Mouse (Mus musculus): ENCODE measurements around the gene Lrp1. TPM values are rescaled to one million over a fixed set of nuclear protein-coding genes. Genes with fewer than 3 reads are reported as not detected.

The Lrp1 gene
- polyA plus RNA-seq, 1 experiment from 2014 or later: 440 TPM

DNA sequence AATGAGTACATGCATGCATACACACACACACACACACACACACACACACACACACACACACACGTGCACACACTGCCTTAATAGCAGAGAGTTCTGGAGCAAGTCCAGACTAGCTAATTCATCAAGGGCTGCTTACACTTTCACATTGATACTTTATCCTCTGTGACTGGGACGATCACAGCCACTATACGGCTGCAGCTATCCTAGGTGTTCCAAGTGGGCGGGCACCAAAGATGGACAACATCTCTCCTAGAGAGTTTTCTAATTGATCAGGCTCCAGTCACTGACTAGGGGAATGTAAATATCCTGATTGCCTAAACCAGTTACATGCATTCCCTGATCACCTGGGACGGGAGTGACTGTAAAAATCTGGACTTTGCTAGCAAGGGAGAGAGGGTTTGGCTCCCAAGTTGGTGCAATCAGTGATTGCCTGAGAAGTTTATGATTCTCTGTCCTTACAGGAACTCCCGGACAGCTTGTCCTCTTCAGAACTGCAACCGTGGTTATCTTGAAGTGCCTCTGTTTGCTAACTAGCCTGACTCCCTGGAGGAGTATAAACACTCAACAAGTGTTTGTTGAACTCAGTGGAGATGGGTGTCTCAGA lies 11.8 kb upstream of the Lrp1 start:
- WGBS (ENCODE audit: missing documents): 94% methylated on average over 7 of the region's 7 CpGs
- H3K79me2 ChIP-seq (ENCODE audit: inconsistent target): no peaks in the 10 kb centered on the region
- no peak overlapping the region for H3K4me3 ChIP-seq (ENCODE audit: inconsistent target)
- H3K27ac ChIP-seq: peak overlapping the region; percentile 93
- H3K36me3 ChIP-seq (ENCODE audit: inconsistent target): no peaks in the 10 kb centered on the region

DNA sequence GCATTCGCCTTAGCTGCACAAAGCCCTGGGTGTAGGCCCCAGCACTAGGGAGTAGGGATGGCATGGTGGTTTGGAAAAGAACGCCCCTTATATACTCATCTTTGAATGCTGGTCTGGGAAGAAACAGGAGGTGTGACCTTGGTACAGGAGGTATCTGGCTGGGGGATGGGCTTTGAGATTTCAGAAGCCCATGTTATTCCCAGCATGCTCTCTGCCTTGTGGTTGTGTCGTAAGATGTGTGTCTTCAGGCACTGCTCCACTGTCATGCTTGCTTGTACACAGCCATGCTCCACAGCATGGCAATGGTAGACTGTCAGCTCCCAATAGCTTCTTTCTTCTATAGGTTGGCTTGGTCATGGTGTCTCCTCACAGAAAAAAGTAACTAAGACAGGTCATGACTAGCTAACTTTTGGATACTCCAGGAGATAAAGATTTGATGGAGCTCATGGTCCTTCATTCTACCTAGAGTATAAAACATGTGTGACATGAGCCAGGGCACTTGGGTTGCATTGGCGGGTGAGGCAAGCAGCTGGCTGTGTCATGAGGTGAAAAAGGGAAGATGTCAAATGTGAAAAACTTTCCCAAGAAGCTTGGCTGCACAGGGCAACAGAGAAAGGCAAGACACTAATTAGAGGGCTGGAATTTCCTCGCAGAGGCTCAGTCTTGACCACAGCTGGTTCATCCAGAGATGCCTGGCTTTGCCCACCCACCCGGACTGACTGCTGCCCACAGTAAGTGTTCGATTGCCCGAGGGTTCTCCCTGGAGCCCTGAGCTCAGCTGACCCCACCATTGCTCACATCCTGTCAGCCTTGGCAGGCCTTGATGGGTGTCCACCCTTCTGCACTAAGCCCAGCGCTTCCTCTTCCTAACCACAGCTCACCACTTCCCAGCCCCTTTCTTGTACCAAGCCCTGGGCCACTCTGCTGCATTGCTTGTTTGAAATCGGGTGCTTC lies 10.6 kb upstream of the Lrp1 start:
- no peak overlapping the region for H3K4me3 ChIP-seq (ENCODE audit: inconsistent target)
- 20% methylated on average over 10 of the region's 10 CpGs for WGBS (ENCODE audit: missing documents)

DNA sequence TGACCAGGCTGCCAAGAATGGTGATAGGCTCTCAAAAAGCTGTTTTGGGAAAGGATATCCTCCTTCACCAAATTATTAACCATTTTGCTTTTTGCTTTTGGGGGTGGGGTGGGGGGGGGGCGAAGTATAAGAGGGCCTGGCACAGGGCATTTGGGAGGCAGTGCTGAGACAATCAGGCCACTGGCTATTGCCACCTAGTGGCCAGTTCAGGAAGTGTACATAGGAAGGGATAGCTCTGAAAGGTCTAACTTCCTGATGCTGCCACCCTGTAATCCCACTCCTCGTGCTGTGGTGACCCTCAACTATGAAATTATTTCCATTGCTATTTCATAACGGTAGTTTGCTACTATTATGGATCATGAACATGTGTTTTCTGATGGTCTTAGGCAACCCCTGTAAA lies 5.5 kb upstream of the Lrp1 start:
- Histone ChIP-seq H3K79me2 (ENCODE audit: inconsistent target) (no peaks in the 10 kb centered on the region), H3K27ac (no peak overlapping the region)
- whole genome bisulfite sequencing (ENCODE audit: missing documents): 93% methylated on average over 3 of the region's 3 CpGs

More for the DNA sequence above, 10.6 kb upstream of the Lrp1 start:
- H3K27ac ChIP-seq: peak overlapping the region; percentile 93
- H3K79me2 ChIP-seq (ENCODE audit: inconsistent target): no peaks in the 10 kb centered on the region
- no peaks in the 10 kb centered on the region for H3K36me3 ChIP-seq (ENCODE audit: inconsistent target)

DNA sequence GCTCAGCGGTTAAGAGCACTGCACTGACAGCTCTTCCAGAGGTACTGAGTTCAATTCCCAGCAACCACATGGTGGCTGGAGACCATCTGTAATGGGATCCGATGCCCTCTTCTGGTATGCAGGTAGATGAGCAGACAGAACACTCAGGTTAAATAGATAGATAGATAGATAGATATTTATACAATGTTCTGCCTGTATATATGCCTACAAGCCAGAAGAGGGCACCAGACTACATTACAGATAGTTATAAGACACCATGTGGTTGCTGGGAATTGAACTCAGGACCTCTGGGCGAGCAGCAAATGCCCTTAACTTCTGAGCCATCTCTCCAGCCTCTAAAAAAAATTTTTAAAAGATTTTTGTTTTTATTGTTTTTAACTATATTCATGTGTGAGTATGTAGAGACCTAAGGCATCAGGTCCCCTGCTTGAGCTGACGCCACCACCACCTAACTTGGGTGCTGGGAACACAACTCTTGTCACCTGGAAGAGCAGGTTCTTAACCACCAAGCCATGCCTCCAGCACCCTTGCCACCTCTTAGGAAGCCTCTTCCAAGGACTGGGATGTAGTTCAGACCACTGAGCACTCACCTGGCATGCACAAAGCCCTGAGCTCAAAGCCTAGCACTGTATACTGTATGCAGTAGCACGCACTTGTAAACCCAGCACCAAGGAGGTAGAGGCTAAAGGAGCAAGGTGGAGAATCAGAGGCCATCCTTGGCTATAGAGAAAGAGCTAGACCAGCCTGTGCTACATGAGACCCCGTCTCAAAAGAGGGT lies 2.7 kb upstream of the Lrp1 start:
- Histone ChIP-seq H3K79me2 (ENCODE audit: inconsistent target) (peaks cover 23% of the 10 kb centered on the region), H3K36me3 (ENCODE audit: inconsistent target) (no peaks in the 10 kb centered on the region), H3K27ac (no peak overlapping the region), H3K4me3 (ENCODE audit: inconsistent target) (no peak overlapping the region)
- WGBS (ENCODE audit: missing documents): 100% methylated on average over 6 of the region's 6 CpGs

More for the DNA sequence above, 5.5 kb upstream of the Lrp1 start:
- no peaks in the 10 kb centered on the region for H3K36me3 ChIP-seq (ENCODE audit: inconsistent target)
- H3K4me3 ChIP-seq (ENCODE audit: inconsistent target): no peak overlapping the region

DNA sequence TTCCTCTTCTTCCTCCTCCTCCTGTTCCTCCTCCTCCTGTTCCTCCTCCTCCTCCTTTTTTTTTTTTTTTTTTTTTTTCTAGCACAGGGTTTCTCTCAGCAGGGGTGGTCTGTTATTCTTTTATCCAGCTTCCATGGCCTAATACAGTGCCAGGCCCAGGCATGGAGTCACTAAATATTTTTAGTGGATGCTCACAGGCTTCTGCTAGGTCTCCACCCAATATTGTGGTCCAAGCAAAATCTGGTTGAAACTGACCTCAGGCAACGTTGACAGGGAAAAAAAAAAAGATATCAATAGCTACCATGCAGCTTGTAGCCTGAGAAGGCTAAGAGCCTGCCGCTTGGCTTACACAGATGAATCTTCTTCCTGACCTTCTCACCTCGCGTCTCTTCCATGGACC lies 1.7 kb upstream of the Lrp1 start:
- Histone ChIP-seq H3K79me2 (ENCODE audit: inconsistent target) (peaks cover 33% of the 10 kb centered on the region), H3K4me3 (ENCODE audit: inconsistent target) (no peak overlapping the region), H3K36me3 (ENCODE audit: inconsistent target) (no peaks in the 10 kb centered on the region), H3K27ac (peak overlapping the region; percentile 99)
- WGBS (ENCODE audit: missing documents): 74% methylated on average over 4 of the region's 4 CpGs

DNA sequence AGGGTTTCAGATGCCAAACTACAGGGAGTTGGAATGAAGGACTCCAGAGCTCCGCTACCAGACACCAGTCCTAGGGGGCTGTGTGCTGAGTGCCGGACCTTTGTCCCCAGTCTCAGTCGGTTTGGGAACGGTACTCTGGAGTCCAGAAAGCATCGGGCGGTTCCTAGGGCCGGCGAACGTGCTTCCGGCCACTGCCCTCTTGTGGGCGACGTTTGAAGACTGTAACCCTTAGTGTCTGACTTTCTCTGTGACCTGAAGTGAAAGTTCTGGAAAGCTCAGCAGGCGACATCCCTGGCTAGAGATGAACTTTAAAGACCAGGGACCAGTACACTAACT lies 1.1 kb upstream of the Lrp1 start:
- Histone ChIP-seq H3K4me3 (ENCODE audit: inconsistent target) (peak overlapping the region; percentile 85), H3K27ac (peak overlapping the region; percentile 99), H3K36me3 (ENCODE audit: inconsistent target) (0 out of 2 replicates have a peak, but pooled peaks cover 6% of the 10 kb centered on the region), H3K79me2 (ENCODE audit: inconsistent target) (peaks cover 39% of the 10 kb centered on the region)
- WGBS (ENCODE audit: missing documents): 2% methylated on average over 13 of the region's 13 CpGs

DNA sequence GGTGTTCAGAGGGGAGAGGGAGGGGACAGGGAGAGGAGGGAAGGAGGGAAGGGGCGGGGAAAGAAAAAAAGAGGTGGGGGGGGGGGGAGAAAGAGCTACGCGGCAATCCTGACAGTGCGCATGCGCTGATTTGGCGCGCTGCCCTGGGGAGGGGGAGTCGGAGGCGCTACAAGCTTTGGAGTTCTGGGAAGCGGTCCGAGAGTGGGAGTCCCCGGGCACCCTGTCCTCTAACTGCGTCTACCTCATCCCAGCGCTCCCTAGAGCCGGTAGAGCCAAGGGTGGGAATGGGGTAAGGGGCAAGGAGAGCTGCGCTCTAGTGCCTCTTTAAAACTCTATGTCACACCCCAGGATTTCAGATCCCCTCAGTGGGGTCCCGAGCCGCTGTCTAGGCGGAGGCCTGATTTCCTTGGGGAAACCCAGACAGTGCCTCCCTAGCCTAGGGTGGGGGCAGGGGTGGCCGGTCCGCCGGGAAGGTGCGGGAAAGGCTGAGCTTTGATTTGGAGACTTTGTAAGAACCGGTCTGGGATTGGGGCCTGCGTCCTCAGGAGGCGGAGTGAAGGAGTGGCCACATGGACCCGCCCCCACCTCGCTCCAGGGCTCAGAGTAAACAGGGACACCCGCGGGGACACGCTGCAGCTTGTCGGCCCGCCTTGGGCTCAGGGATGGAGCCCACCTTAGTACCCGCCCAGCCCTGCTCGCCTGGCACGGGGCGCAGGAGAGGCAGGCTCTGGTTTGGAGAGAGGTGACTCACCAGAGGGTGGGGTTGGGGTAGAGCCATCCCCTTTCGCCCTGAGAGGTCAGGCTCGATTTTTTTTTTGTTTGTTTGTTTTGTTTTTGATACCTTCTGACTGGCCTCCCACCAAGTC lies 476 bp upstream of the Lrp1 start:
- H3K27ac ChIP-seq: peak overlapping the region; percentile 99
- peak overlapping the region; percentile 85 for H3K4me3 ChIP-seq (ENCODE audit: inconsistent target)
- H3K36me3 ChIP-seq (ENCODE audit: inconsistent target): 0 out of 2 replicates have a peak, but pooled peaks cover 7% of the 10 kb centered on the region
- peaks cover 45% of the 10 kb centered on the region for H3K79me2 ChIP-seq (ENCODE audit: inconsistent target)
- under 1% methylated on average over 37 of the region's 39 CpGs for WGBS (ENCODE audit: missing documents)

DNA sequence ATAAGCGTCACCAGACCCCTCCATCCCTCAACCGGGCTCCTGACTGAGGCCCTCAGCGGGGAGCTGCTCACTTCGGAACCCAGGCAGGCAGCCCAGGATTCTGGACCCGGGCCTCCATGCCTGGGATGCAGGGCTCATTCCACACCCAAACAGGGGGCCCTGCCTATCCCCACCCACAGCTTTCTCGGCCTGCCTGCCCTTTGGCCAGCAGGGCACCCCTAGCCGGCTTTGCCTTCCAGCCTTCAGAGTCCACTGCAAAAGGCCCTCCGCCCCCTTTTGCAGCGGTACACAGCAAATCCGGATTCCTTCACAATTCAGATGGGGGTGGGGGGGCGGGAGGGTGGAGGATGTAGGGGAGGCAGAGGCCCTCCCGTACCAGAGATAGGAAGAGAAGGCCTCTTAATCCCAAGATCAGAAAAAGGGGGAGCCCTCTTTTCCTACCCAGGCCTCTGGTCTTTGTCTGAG lies 975 bp downstream of the Lrp1 start:
- Histone ChIP-seq H3K4me3 (ENCODE audit: inconsistent target) (peak overlapping the region; percentile 85), H3K79me2 (ENCODE audit: inconsistent target) (peaks cover 60% of the 10 kb centered on the region), H3K36me3 (ENCODE audit: inconsistent target) (peaks cover 14% of the 10 kb centered on the region; the same call in 1 of the 2 replicates), H3K27ac (peak overlapping the region; percentile 99)
- WGBS (ENCODE audit: missing documents): 77% methylated on average over 12 of the region's 12 CpGs

DNA sequence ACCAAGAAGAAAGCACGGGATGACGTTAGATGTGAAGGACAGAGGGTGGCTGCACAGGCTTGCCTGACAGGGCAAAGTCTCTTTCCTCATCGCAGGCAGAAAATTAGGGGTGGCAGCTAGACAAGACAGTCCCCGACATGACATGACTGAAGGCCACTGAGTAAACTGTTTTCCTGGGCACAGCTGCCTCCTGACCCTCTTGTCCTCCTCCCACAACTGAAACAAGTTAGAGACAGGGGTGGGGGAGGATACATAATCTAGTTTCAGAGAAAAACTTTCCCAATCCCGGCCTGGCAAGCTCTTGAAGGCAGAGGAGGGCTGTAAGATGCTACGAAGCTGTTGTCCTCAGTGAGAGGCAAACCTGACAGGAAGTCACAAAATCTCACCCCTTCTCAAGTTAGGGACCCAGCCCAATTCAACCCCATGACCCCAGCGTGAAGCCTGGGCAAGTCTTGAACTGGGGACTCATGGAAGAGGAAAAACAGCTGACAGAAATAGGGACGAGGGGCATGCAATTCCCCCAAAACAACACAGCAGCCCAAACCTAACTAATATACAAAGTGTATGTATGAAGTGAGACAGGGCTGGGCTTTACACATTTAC lies 1.7 kb downstream of the Lrp1 start:
- WGBS (ENCODE audit: missing documents): 76% methylated on average over 6 of the region's 8 CpGs
- peaks cover 67% of the 10 kb centered on the region for H3K79me2 ChIP-seq (ENCODE audit: inconsistent target)

DNA sequence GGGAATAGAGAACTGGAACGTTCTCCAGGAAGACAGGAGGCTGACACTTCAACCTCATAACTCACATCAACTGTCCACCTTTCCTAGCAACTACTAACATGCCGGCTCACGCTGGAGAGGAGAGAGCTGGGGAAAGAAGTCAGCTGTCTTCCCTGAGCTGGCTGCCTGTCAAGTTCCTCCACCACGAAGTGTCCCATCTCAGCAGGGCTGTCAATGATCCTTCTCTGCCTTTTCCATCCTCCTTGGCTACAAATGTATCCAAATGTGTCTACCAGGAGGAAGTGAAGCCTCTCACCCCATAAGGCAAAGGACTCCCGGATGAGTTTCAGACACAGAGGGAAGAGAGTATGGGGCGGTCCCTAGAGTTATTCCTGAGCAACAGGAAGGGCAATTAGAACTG lies 2.8 kb downstream of the Lrp1 start:
- Histone ChIP-seq H3K79me2 (ENCODE audit: inconsistent target) (peaks cover 78% of the 10 kb centered on the region), H3K27ac (peak overlapping the region; percentile 99), H3K36me3 (ENCODE audit: inconsistent target) (peaks cover 27% of the 10 kb centered on the region; the same call in 1 of the 2 replicates), H3K4me3 (ENCODE audit: inconsistent target) (peak overlapping the region; percentile 85)
- 38% methylated on average over 5 of the region's 6 CpGs for WGBS (ENCODE audit: missing documents)

More for the DNA sequence above, 1.7 kb downstream of the Lrp1 start:
- peaks cover 16% of the 10 kb centered on the region; the same call in 1 of the 2 replicates for H3K36me3 ChIP-seq (ENCODE audit: inconsistent target)
- H3K4me3 ChIP-seq (ENCODE audit: inconsistent target): peak overlapping the region; percentile 85
- H3K27ac ChIP-seq: peak overlapping the region; percentile 99

DNA sequence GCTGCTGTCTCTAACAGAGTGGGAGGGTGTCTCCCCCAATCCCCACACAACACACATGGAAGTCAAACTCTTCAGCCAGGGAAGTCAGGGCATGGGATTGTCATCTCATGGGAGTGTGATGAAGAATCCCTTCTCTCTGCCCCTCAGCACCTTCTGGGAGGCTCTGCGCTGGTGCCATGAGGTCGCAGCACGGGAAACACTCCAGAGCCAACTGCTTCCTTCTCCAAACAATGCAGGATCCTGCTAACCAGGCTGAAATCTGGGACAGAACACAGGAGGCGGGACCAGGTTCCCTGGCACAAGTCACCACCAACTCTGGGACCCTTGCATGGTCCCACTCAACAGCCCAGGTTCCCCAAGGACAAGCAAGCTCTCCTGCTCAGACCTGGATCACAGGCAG lies 3.7 kb downstream of the Lrp1 start:
- H3K79me2 ChIP-seq (ENCODE audit: inconsistent target): peaks cover 87% of the 10 kb centered on the region
- peak overlapping the region; percentile 99 for H3K27ac ChIP-seq
- H3K36me3 ChIP-seq (ENCODE audit: inconsistent target): peaks cover 36% of the 10 kb centered on the region
- WGBS (ENCODE audit: missing documents): 97% methylated on average over 4 of the region's 4 CpGs
- peak overlapping the region; percentile 85; the same call in 1 of the 2 replicates for H3K4me3 ChIP-seq (ENCODE audit: inconsistent target)

DNA sequence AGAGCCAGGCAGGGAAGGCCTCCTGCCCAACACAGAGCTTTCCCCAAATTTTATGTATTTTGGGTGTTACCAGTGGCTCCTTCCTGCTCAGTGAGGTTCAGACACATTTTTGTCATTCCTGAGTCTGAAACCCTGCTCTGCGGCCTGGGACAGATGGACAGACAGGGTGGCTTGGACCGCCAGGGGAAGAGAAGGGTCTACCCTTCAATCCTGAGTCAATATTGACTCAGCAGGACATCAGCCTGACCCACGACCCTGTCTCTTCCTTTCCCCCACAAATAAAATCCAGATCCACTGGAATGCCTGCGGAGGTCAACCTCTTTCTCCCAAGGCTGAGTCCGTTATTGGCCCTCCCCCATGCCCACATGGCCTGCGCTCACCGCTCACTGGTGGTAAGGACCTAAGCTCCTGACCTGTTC lies 4.7 kb downstream of the Lrp1 start:
- peaks cover 46% of the 10 kb centered on the region for H3K36me3 ChIP-seq (ENCODE audit: inconsistent target)
- WGBS (ENCODE audit: missing documents): 94% methylated on average over 7 of the region's 7 CpGs
- H3K79me2 ChIP-seq (ENCODE audit: inconsistent target): peaks cover 97% of the 10 kb centered on the region
- H3K4me3 ChIP-seq (ENCODE audit: inconsistent target): no peak overlapping the region
- H3K27ac ChIP-seq: peak overlapping the region; percentile 99

DNA sequence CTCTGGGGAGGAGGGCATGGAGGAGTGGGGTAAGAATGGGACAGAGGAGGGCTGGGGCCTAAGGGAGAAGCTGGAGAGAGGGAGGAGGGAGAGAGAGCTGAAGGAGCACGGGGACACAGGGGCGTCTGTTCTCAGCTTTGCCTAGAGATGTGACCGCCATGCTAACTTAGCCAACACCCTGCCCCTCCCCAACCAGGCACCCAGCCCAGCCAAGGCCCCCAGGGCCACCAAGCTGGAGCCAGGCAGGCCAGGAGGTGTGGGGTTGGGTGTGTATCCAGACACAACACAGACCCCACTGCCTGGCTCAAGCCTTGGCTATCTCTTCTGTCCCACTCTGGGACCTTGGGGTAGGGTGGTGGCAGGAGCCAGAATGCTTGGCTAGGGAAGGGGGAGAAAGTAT lies 5.4 kb downstream of the Lrp1 start:
- WGBS (ENCODE audit: missing documents): 92% methylated on average over 3 of the region's 3 CpGs
- peaks cover 51% of the 10 kb centered on the region for H3K36me3 ChIP-seq (ENCODE audit: inconsistent target)
- H3K27ac ChIP-seq: peak overlapping the region; percentile 99
- no peak overlapping the region for H3K4me3 ChIP-seq (ENCODE audit: inconsistent target)
- H3K79me2 ChIP-seq (ENCODE audit: inconsistent target): peaks cover 100% of the 10 kb centered on the region

Measured in macrophage (primary cell).